Mouse (Mus musculus): ENCODE data around the gene Arhgap31. TPM values are rescaled to one million over a fixed set of nuclear protein-coding genes. Genes with fewer than 3 reads are reported as not detected.
"Not testable (repeated sequence)": the region's sequence is repeated elsewhere in the genome, so short reads cannot be mapped to it uniquely, and the experiment has no call there.

Arhgap31 gene
- polyA plus RNA-seq, 1 experiment from 2014 or later: 6.8 TPM

- no peak overlapping the region for H3K4me3 ChIP-seq (replicated peaks)
- no peak overlapping the region for H3K4me2 ChIP-seq (replicated peaks)
- H3K9ac ChIP-seq: no peak overlapping the region
- no peaks in the 10 kb centered on the region for H3K4me1 ChIP-seq (replicated peaks)
- WGBS: 93% methylated on average over 9 of the region's 9 CpGs
- no peak overlapping the region for H3K27ac ChIP-seq
- H3K27me3 ChIP-seq (replicated peaks): no peaks in the 10 kb centered on the region
- H3K36me3 ChIP-seq: no peaks in the 10 kb centered on the region
- ATAC-seq: no peak
- H3K9me3 ChIP-seq: no peaks in the 10 kb centered on the region
These were observed 8.3 kb upstream of the Arhgap31 start for GRCm38 (mm10) chr16:38721377-38721776.

GRCm38 (mm10) chr16:38714259-38714526 lies 1.1 kb upstream of the Arhgap31 start:
- not testable (repeated sequence) for H3K36me3 ChIP-seq; H3K9ac ChIP-seq; H3K27me3 ChIP-seq (replicated peaks); H3K27ac ChIP-seq; ATAC-seq; H3K9me3 ChIP-seq; H3K4me3 ChIP-seq (replicated peaks); H3K4me1 ChIP-seq (replicated peaks)
- 30% methylated on average over 11 of the region's 12 CpGs for WGBS
- peak overlapping the region; percentile 64 for H3K4me2 ChIP-seq (replicated peaks)

- H3K27me3 ChIP-seq (replicated peaks): no peaks in the 10 kb centered on the region
- peak; percentile 62; the same call in 1 of the 2 replicates for ATAC-seq
- 13% methylated on average over 17 of the region's 17 CpGs for WGBS
- H3K9ac ChIP-seq: peak overlapping the region; percentile 69
- H3K4me1 ChIP-seq (replicated peaks): 0 out of 2 replicates have a peak, but pooled peaks cover 3% of the 10 kb centered on the region
- peak overlapping the region; percentile 64 for H3K4me2 ChIP-seq (replicated peaks)
- no peaks in the 10 kb centered on the region for H3K9me3 ChIP-seq
- no peaks in the 10 kb centered on the region for H3K36me3 ChIP-seq
- H3K4me3 ChIP-seq (replicated peaks): peak overlapping the region; percentile 62
- H3K27ac ChIP-seq: peak overlapping the region; percentile 98
These were observed 557 bp upstream of the Arhgap31 start for GRCm38 (mm10) chr16:38713404-38714258.

GRCm38 (mm10) chr16:38712105-38712504 lies 969 bp downstream of the Arhgap31 start:
- Histone ChIP-seq H3K9ac (peak overlapping the region; percentile 69), H3K27ac (peak overlapping the region; percentile 98; the same call in 1 of the 2 replicates), H3K4me3 (replicated peaks) (peak overlapping the region; percentile 62), H3K9me3 (no peaks in the 10 kb centered on the region), H3K27me3 (replicated peaks) (no peaks in the 10 kb centered on the region), H3K36me3 (no peaks in the 10 kb centered on the region), H3K4me1 (replicated peaks) (0 out of 2 replicates have a peak, but pooled peaks cover 3% of the 10 kb centered on the region), H3K4me2 (replicated peaks) (peak overlapping the region; percentile 64)
- 11% methylated on average over 12 of the region's 12 CpGs for WGBS
- peak; percentile 4 for ATAC-seq

- Histone ChIP-seq H3K4me3 (replicated peaks) (no peak overlapping the region), H3K9ac (no peak overlapping the region), H3K4me1 (replicated peaks) (0 out of 2 replicates have a peak, but pooled peaks cover 3% of the 10 kb centered on the region), H3K36me3 (no peaks in the 10 kb centered on the region), H3K27ac (no peak overlapping the region), H3K9me3 (no peaks in the 10 kb centered on the region), H3K27me3 (replicated peaks) (no peaks in the 10 kb centered on the region), H3K4me2 (replicated peaks) (peak overlapping the region; percentile 64)
- 54% methylated on average over 4 of the region's 4 CpGs for WGBS
- no peak for ATAC-seq
These were observed 1.8 kb downstream of the Arhgap31 start for GRCm38 (mm10) chr16:38711245-38711644.

- Histone ChIP-seq H3K36me3 (no peaks in the 10 kb centered on the region), H3K9ac (no peak overlapping the region), H3K27ac (no peak overlapping the region), H3K4me2 (replicated peaks) (no peak overlapping the region), H3K4me3 (replicated peaks) (no peak overlapping the region), H3K27me3 (replicated peaks) (no peaks in the 10 kb centered on the region), H3K4me1 (replicated peaks) (0 out of 2 replicates have a peak, but pooled peaks cover 3% of the 10 kb centered on the region), H3K9me3 (no peaks in the 10 kb centered on the region)
- ATAC-seq: no peak
- 69% methylated on average over 7 of the region's 7 CpGs for WGBS
These were observed 4.0 kb downstream of the Arhgap31 start for GRCm38 (mm10) chr16:38708962-38709520.

- WGBS: 62% methylated on average over 7 of the region's 7 CpGs
- Histone ChIP-seq H3K4me2 (replicated peaks) (no peak overlapping the region), H3K4me3 (replicated peaks) (no peak overlapping the region), H3K9ac (no peak overlapping the region), H3K4me1 (replicated peaks) (0 out of 2 replicates have a peak, but pooled peaks cover 1% of the 10 kb centered on the region), H3K27me3 (replicated peaks) (no peaks in the 10 kb centered on the region), H3K27ac (no peak overlapping the region), H3K9me3 (no peaks in the 10 kb centered on the region), H3K36me3 (no peaks in the 10 kb centered on the region)
- no peak for ATAC-seq
These were observed 6.3 kb downstream of the Arhgap31 start for GRCm38 (mm10) chr16:38706782-38707181.

GRCm38 (mm10) chr16:38705531-38706281 lies 7.4 kb downstream of the Arhgap31 start:
- no peak overlapping the region for H3K27ac ChIP-seq
- 72% methylated on average over 9 of the region's 9 CpGs for WGBS
- ATAC-seq: no peak

GRCm38 (mm10) chr16:38703501-38703900 lies 9.6 kb downstream of the Arhgap31 start:
- no peaks in the 10 kb centered on the region for H3K36me3 ChIP-seq
- 46% methylated on average over 6 of the region's 6 CpGs for WGBS
- ATAC-seq: no peak
- no peaks in the 10 kb centered on the region for H3K9me3 ChIP-seq
- no peak overlapping the region for H3K4me2 ChIP-seq (replicated peaks)
- no peaks in the 10 kb centered on the region for H3K27me3 ChIP-seq (replicated peaks)
- no peak overlapping the region for H3K4me3 ChIP-seq (replicated peaks)
- H3K27ac ChIP-seq: no peak overlapping the region
- H3K9ac ChIP-seq: no peak overlapping the region
- no peaks in the 10 kb centered on the region for H3K4me1 ChIP-seq (replicated peaks)

More at GRCm38 (mm10) chr16:38705531-38706281, 7.4 kb downstream of the Arhgap31 start:
- Histone ChIP-seq H3K4me2 (replicated peaks) (no peak overlapping the region), H3K9me3 (no peaks in the 10 kb centered on the region), H3K36me3 (no peaks in the 10 kb centered on the region), H3K4me1 (replicated peaks) (no peaks in the 10 kb centered on the region), H3K27me3 (replicated peaks) (no peaks in the 10 kb centered on the region), H3K4me3 (replicated peaks) (no peak overlapping the region), H3K9ac (no peak overlapping the region)

GRCm38 (mm10) chr16:38702316-38702715 lies 10.8 kb downstream of the Arhgap31 start:
- H3K4me3 ChIP-seq (replicated peaks): no peak overlapping the region
- 81% methylated on average over 3 of the region's 3 CpGs for WGBS
- H3K9me3 ChIP-seq: no peaks in the 10 kb centered on the region
- no peaks in the 10 kb centered on the region for H3K36me3 ChIP-seq
- no peaks in the 10 kb centered on the region for H3K27me3 ChIP-seq (replicated peaks)
- no peak overlapping the region for H3K4me2 ChIP-seq (replicated peaks)
- H3K9ac ChIP-seq: no peak overlapping the region
- ATAC-seq: no peak
- H3K27ac ChIP-seq: no peak overlapping the region
- no peaks in the 10 kb centered on the region for H3K4me1 ChIP-seq (replicated peaks)

- H3K36me3 ChIP-seq: no peaks in the 10 kb centered on the region
- no peak overlapping the region for H3K4me3 ChIP-seq (replicated peaks)
- no peaks in the 10 kb centered on the region for H3K4me1 ChIP-seq (replicated peaks)
- H3K9me3 ChIP-seq: no peaks in the 10 kb centered on the region
- H3K27ac ChIP-seq: no peak overlapping the region
- H3K4me2 ChIP-seq (replicated peaks): no peak overlapping the region
- H3K9ac ChIP-seq: no peak overlapping the region
- ATAC-seq: no peak
- WGBS: 55% methylated on average over 9 of the region's 9 CpGs
- H3K27me3 ChIP-seq (replicated peaks): no peaks in the 10 kb centered on the region
These were observed 11.4 kb downstream of the Arhgap31 start for GRCm38 (mm10) chr16:38701492-38702185.
